Mouse (Mus musculus) kidney, embryonic 16.5 days (tissue): Measurements from ENCODE around the gene Ppm1b. TPM values are rescaled to one million over a fixed set of nuclear protein-coding genes. Genes with fewer than 3 reads are reported as not detected.

Experiments
- ATAC-seq: fragments of 200-750 bp; cut with Nextera tagmentation; 2 replicates; pipeline ENCODE4 v1.8.0; 2017; ENCODE audit warnings: moderate TSS enrichment; ENCODE audit not compliant: low FRiP score, low TSS enrichment
- H3K27ac ChIP-seq: fragments of 300-500 bp; sonication (generic); 2 replicates; pipeline ENCODE4 v1.5.1; 2014; ENCODE audit warnings: low read length
- H3K27me3 ChIP-seq: fragments of 300-500 bp; sonication (generic); 2 replicates; pipeline ENCODE4 v1.6.1; 2014; ENCODE audit warnings: low read length, control low read depth, mixed read lengths; ENCODE audit not compliant: insufficient read depth
- H3K36me3 ChIP-seq: fragments of 300-500 bp; sonication (generic); 2 replicates; pipeline ENCODE4 v1.6.1; 2014; ENCODE audit warnings: low read length, control low read depth, mixed read lengths; ENCODE audit not compliant: insufficient read depth
- H3K4me1 ChIP-seq: fragments of 300-500 bp; sonication (generic); 2 replicates; pipeline ENCODE4 v1.6.1; 2014; ENCODE audit warnings: low read length, control low read depth, mixed read lengths; ENCODE audit not compliant: insufficient read depth
- H3K4me2 ChIP-seq: fragments of 300-500 bp; sonication (generic); replicated peaks from 2 replicates; pipeline ENCODE4 v1.6.1; 2014; ENCODE audit warnings: low read depth, low read length
- H3K4me3 ChIP-seq: fragments of 300-500 bp; sonication (generic); 2 replicates; pipeline ENCODE4 v1.5.1; 2014; ENCODE audit warnings: mild to moderate bottlenecking, low read length
- H3K9ac ChIP-seq: fragments of 300-500 bp; sonication (generic); replicated peaks from 2 replicates; pipeline ENCODE4 v1.6.1; 2014; ENCODE audit warnings: low read length
- H3K9me3 ChIP-seq: fragments of 300-500 bp; sonication (generic); 2 replicates; pipeline ENCODE4 v1.6.1; 2016; ENCODE audit warnings: low read length, control low read depth
- WGBS: fragments of 180-500 bp; shearing (Covaris S2); extraction: QIAGEN DNeasy Blood & Tissue Kit; methylation state at CpG from one replicate; pipeline ENCODE4 v1.1.7; 2014; 5-methylcytosine and 5-hydroxymethylcytosine counted together
- polyA plus RNA-seq: library from polyadenylated mRNA; unstranded; fragments of >200 nt; fragmentation: Nextera tagmentation; extraction: Ambion mirVana; gene quantifications from 2 replicates; pipeline ENCODE4 v1.2.1, GENCODE M21; 2015

The Ppm1b gene
- polyA plus RNA-seq, 1 experiment from 2014 or later = 73.7 TPM

GRCm38 (mm10) chr17:84956931-84957486 is 468 bp downstream of the Ppm1b start:
- Histone ChIP-seq H3K36me3 (no peaks in the 10 kb centered on the region), H3K9ac (peak overlapping the region; percentile 66), H3K4me2 (peak overlapping the region; percentile 73), H3K9me3 (no peaks in the 10 kb centered on the region), H3K4me1 (peaks cover 18% of the 10 kb centered on the region), H3K4me3 (peak overlapping the region; percentile 47), H3K27ac (peak overlapping the region; percentile 94), H3K27me3 (no peaks in the 10 kb centered on the region)
- peak; percentile 94 for ATAC-seq
- under 1% methylated on average over 24 of the region's 24 CpGs for WGBS

DNA sequence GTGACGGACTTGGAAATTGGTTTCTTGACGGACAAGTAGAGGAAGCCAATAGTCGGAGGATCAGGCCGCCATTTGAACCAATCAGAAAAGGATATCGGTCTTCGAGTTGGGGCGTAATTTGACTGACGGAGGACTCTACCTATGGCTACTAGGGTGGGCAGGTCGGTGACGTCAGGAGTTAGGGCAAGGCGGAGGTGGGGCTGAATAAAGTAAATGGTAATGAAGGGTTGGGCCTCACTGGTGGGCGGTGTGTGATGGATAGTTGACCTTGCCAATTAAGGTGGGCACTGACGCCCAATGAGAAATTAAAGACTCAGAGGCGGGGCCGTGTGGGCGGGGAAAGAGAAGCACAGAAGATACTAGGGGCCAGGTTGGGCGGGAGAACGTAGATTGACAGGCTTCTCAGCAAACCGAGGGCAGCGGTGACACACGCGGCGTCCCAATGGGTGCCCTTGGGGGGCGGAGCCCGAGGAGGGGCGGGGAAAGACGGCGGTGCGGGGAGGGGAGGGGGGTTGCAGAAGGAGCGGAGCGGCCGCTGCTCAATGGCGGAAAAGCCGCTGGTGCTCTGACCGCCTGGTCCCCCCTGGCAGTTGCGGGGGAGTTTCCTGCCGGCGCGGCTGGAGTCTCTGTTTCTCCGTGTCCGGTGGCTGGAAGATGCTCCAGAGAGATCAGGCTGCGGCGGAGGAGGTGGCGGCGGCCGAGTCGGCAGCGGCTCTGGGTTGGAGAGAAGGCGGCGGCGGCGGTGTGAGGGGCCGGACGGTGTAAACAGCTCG is 1.1 kb downstream of the Ppm1b start:
- H3K9ac ChIP-seq = peak overlapping the region; percentile 97
- peak overlapping the region; percentile 96 for H3K4me3 ChIP-seq
- H3K27me3 ChIP-seq = no peaks in the 10 kb centered on the region
- H3K9me3 ChIP-seq = no peaks in the 10 kb centered on the region
- peak; percentile 99 for ATAC-seq
- H3K27ac ChIP-seq = peak overlapping the region; percentile 96
- H3K4me2 ChIP-seq = peak overlapping the region; percentile 73
- H3K4me1 ChIP-seq = peaks cover 18% of the 10 kb centered on the region
- no peaks in the 10 kb centered on the region for H3K36me3 ChIP-seq
- 0% methylated on average over 41 of the region's 55 CpGs for WGBS

GRCm38 (mm10) chr17:84958411-84958911 is 1.9 kb downstream of the Ppm1b start:
- Histone ChIP-seq H3K9me3 (no peaks in the 10 kb centered on the region), H3K36me3 (no peaks in the 10 kb centered on the region), H3K27ac (peak overlapping the region; percentile 96), H3K4me3 (peak overlapping the region; percentile 96), H3K4me2 (peak overlapping the region; percentile 68), H3K9ac (peak overlapping the region; percentile 97), H3K4me1 (peaks cover 18% of the 10 kb centered on the region), H3K27me3 (no peaks in the 10 kb centered on the region)
- ATAC-seq = no peak
- under 1% methylated on average over 38 of the region's 52 CpGs for WGBS

DNA sequence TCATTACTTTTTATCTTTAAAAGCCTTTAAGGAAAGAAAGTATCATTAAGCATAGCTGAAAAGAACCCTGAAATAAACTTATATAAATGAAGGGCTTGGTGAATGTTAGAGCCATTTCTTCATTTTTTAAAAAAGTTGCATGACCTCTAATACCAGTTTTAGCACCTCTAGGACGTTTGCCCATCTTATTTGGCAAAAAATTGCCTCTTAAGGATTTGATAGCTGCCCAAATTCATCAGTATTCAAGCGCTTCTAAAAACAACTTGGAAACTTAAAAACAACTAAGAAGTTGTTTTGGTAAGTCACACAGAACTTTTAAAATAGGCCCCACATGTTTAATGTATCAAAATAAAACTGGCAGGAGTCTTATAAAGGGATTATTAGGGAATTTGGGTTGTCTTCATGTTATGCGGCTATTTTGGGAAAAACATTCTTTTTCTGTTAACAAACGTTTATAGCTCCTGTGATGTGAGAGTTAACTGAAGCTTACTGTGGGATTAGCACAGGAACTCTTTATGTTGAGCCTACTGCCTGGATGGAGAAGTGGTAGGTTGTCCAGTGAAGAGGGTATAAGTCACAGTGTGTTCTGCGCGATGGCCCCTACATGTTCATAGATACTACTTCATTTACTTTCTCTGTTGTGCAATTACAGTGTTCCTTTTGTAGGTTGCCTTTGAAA is 2.6 kb downstream of the Ppm1b start:
- no peaks in the 10 kb centered on the region for H3K27me3 ChIP-seq
- H3K27ac ChIP-seq = no peak overlapping the region
- WGBS = 26% methylated on average over 6 of the region's 6 CpGs
- peak overlapping the region; percentile 97; the same call in 1 of the 2 replicates for H3K9ac ChIP-seq
- ATAC-seq = no peak
- H3K4me3 ChIP-seq = peak overlapping the region; percentile 96
- H3K4me1 ChIP-seq = peaks cover 18% of the 10 kb centered on the region
- H3K36me3 ChIP-seq = no peaks in the 10 kb centered on the region
- H3K9me3 ChIP-seq = no peaks in the 10 kb centered on the region
- H3K4me2 ChIP-seq = peak overlapping the region; percentile 68

DNA sequence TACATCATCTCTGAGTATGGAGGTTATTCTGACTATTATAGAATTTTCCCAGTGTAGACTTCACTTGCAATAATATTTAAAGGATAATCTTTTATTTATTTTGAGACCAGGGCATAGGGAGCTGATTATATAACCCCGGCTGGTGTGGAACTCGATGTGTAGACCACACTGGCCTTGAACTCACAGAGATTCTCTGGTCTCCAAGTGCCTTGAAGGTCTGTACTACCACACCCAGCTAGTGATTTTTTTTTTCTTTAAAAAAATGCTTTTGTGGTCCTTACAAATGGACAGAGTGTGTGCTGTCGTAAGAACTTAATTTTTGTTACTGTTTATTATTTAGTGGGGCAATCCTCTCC is 3.1 kb downstream of the Ppm1b start:
- Histone ChIP-seq H3K4me3 (peak overlapping the region; percentile 96), H3K4me2 (peak overlapping the region; percentile 68), H3K9ac (peak overlapping the region; percentile 53; the same call in 1 of the 2 replicates), H3K9me3 (no peaks in the 10 kb centered on the region), H3K36me3 (no peaks in the 10 kb centered on the region), H3K27me3 (no peaks in the 10 kb centered on the region), H3K4me1 (peaks cover 18% of the 10 kb centered on the region), H3K27ac (no peak overlapping the region)
- WGBS = 66% methylated on average over 3 of the region's 3 CpGs
- no peak for ATAC-seq

DNA sequence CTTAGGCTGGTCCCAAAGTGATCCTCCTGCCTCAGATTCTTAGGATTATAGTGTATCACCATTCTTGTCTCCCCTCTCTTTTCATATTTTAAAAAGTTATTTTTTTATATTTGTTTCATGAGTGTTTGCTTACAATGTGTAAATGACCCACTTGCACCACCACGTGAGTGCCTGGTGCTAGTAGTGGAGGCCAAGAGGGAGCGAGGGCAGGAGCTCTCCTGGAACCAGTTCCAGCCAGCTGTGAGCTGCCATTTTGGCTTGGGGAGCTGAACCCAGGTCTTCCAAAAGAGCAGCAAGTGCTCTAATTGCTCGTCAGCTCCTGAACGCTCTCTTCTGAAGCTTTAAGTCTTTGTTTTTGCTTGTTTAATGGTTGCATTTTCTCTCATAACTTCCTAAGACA is 3.6 kb downstream of the Ppm1b start:
- Histone ChIP-seq H3K27me3 (no peaks in the 10 kb centered on the region), H3K4me2 (peak overlapping the region; percentile 68), H3K9me3 (no peaks in the 10 kb centered on the region), H3K4me3 (peak overlapping the region; percentile 96), H3K36me3 (peaks cover 4% of the 10 kb centered on the region; the same call in 1 of the 2 replicates), H3K27ac (no peak overlapping the region), H3K9ac (no peak overlapping the region), H3K4me1 (peaks cover 18% of the 10 kb centered on the region)
- no peak for ATAC-seq
- 65% methylated on average over 4 of the region's 4 CpGs for WGBS

- Histone ChIP-seq H3K27ac (no peak overlapping the region), H3K27me3 (no peaks in the 10 kb centered on the region), H3K4me1 (peaks cover 14% of the 10 kb centered on the region), H3K4me2 (no peak overlapping the region), H3K9ac (no peak overlapping the region), H3K9me3 (peaks cover 4% of the 10 kb centered on the region; the same call in 1 of the 2 replicates), H3K4me3 (no peak overlapping the region), H3K36me3 (peaks cover 11% of the 10 kb centered on the region)
- WGBS = 75% methylated on average over 4 of the region's 4 CpGs
- no peak for ATAC-seq
Measured at GRCm38 (mm10) chr17:84962046-84962445, 5.5 kb downstream of the Ppm1b start.

GRCm38 (mm10) chr17:84963651-84964050 is 7.1 kb downstream of the Ppm1b start:
- no peak overlapping the region for H3K27ac ChIP-seq
- peaks cover 11% of the 10 kb centered on the region for H3K36me3 ChIP-seq
- WGBS = 80% methylated on average over 6 of the region's 6 CpGs
- no peak overlapping the region for H3K4me3 ChIP-seq
- H3K27me3 ChIP-seq = no peaks in the 10 kb centered on the region
- H3K4me2 ChIP-seq = no peak overlapping the region
- no peak for ATAC-seq
- peaks cover 17% of the 10 kb centered on the region for H3K4me1 ChIP-seq
- H3K9me3 ChIP-seq = peaks cover 4% of the 10 kb centered on the region; the same call in 1 of the 2 replicates
- no peak overlapping the region for H3K9ac ChIP-seq

DNA sequence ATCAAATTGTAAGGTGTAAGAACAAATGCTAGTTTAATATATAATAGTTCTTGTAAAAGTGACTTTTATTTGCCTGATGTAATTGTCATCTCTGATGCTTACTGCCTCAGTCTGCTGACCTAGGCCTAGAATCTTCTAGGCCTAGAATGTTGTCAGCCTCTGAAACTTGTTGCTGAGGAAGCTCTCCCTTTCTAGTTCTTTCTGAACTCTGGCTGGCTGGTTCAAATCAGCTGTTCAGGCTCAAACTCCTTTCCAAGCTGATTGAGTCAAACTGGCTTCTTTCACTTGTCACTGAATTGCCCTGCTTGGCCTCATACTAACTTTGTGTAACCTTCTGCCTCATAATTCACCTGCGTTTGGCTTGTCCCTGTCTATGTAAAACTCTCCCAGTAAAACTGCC is 9.7 kb downstream of the Ppm1b start:
- Histone ChIP-seq H3K4me3 (no peak overlapping the region), H3K27me3 (no peaks in the 10 kb centered on the region), H3K9me3 (peaks cover 4% of the 10 kb centered on the region; the same call in 1 of the 2 replicates), H3K9ac (no peak overlapping the region), H3K4me1 (peaks cover 11% of the 10 kb centered on the region; the same call in 1 of the 2 replicates), H3K4me2 (no peak overlapping the region), H3K27ac (no peak overlapping the region), H3K36me3 (peaks cover 13% of the 10 kb centered on the region)
- WGBS = 87% methylated on average over 1 of the region's 1 CpGs
- ATAC-seq = no peak
